Mouse (Mus musculus) 416B (cell line): ENCODE measurements around the gene Akr1c12.
"Not testable (repeated sequence)": the region's sequence is repeated elsewhere in the genome, so short reads cannot be mapped to it uniquely, and the experiment has no call there.

Source experiments
- DNase-seq: peaks from one replicate; pipeline ENCODE4 v3.0.0; 2011; ENCODE audit warnings: low read depth

Gene Akr1c12

GRCm38 (mm10) chr13:4279284-4279683 is at the start of gene Akr1c12:
Gene Akr1c12 (minus strand): TSS chr13:4279433.
- peak; percentile 64 for DNase-seq

GRCm38 (mm10) chr13:4318773-4319172 is 39.5 kb upstream of the Akr1c12 start:
- no peak for DNase-seq

GRCm38 (mm10) chr13:4313907-4314306 is 34.7 kb upstream of the Akr1c12 start:
- DNase-seq, result no peak

- no peak for DNase-seq
Measured at GRCm38 (mm10) chr13:4304861-4305565, 25.8 kb upstream of the Akr1c12 start.

- DNase-seq, result no peak
Measured at GRCm38 (mm10) chr13:4296991-4297390, 17.8 kb upstream of the Akr1c12 start.

GRCm38 (mm10) chr13:4281471-4282412 is 2.5 kb upstream of the Akr1c12 start:
- DNase-seq, result peak; percentile 62

- no peak for DNase-seq
Measured at GRCm38 (mm10) chr13:4277526-4277925, 1.7 kb downstream of the Akr1c12 start.

GRCm38 (mm10) chr13:4270860-4271259 is 8.4 kb downstream of the Akr1c12 start:
- DNase-seq, result no peak

GRCm38 (mm10) chr13:4265455-4265854 is 13.8 kb downstream of the Akr1c12 start:
- not testable (repeated sequence) for DNase-seq

- no peak for DNase-seq
Measured at GRCm38 (mm10) chr13:4265047-4265446, 14.2 kb downstream of the Akr1c12 start.

- no peak for DNase-seq
Measured at GRCm38 (mm10) chr13:4264612-4265011, 14.6 kb downstream of the Akr1c12 start.

GRCm38 (mm10) chr13:4257349-4257748 is 21.9 kb downstream of the Akr1c12 start:
- DNase-seq, result no peak

- not testable (repeated sequence) for DNase-seq
Measured at GRCm38 (mm10) chr13:4256894-4257293, 22.3 kb downstream of the Akr1c12 start.

- DNase-seq, result no peak
Measured at GRCm38 (mm10) chr13:4249347-4249746, 29.9 kb downstream of the Akr1c12 start.

GRCm38 (mm10) chr13:4244861-4245559 is 34.2 kb downstream of the Akr1c12 start:
- DNase-seq, result no peak

- no peak for DNase-seq
Measured at GRCm38 (mm10) chr13:4233536-4234172, 45.6 kb downstream of the Akr1c12 start.

- no peak for DNase-seq
Measured at GRCm38 (mm10) chr13:4233135-4233534, 46.1 kb downstream of the Akr1c12 start.

GRCm38 (mm10) chr13:4230841-4231623 is 48.2 kb downstream of the Akr1c12 start:
- no peak for DNase-seq

- DNase-seq, result no peak
Measured at GRCm38 (mm10) chr13:4228441-4228840, 50.8 kb downstream of the Akr1c12 start, which contains the start of gene Akr1c19. Gene Akr1c19 (plus strand): TSS chr13:4228700.
